Mouse (Mus musculus) thymus, adult 2 months (tissue): ENCODE measurements around the gene Sipa1. TPM values are rescaled to one million over a fixed set of nuclear protein-coding genes. Genes with fewer than 3 reads are reported as not detected.
A peak's percentile ranks its signal among the peaks of the same experiment; 100 is the strongest.

Source experiments
- DNase-seq: peaks from one replicate; pipeline ENCODE4 v3.0.0; 2021
- H3K27ac ChIP-seq: fragments of 200-500 bp; 2 replicates; pipeline ENCODE4 v1.5.1; 2012; ENCODE audit warnings: low read length, control low read depth; ENCODE audit not compliant: control insufficient read depth, insufficient read depth
- H3K27me3 ChIP-seq: fragments of 200-500 bp; 2 replicates; pipeline ENCODE4 v1.6.1; 2012; ENCODE audit warnings: mild to moderate bottlenecking, low read length, moderate library complexity, mixed read lengths; ENCODE audit not compliant: control insufficient read depth, insufficient read depth
- H3K36me3 ChIP-seq: fragments of 200-500 bp; 2 replicates; pipeline ENCODE4 v1.6.1; 2012; ENCODE audit warnings: mild to moderate bottlenecking, low read length, moderate library complexity; ENCODE audit not compliant: control insufficient read depth, insufficient read depth
- H3K4me1 ChIP-seq: fragments of 200-500 bp; replicated peaks from 2 replicates; pipeline ENCODE4 v1.6.1; 2012; ENCODE audit warnings: low read length; ENCODE audit not compliant: control insufficient read depth, insufficient read depth
- H3K4me3 ChIP-seq: fragments of 200-500 bp; 2 replicates; pipeline ENCODE4 v1.5.1; 2012; ENCODE audit warnings: mild to moderate bottlenecking, low read length, control low read depth, moderate library complexity; ENCODE audit not compliant: control insufficient read depth, insufficient read depth
- CTCF ChIP-seq: fragments of 200-500 bp; IDR thresholded peaks from 2 replicates; pipeline ENCODE4 v1.5.1; 2012; ENCODE audit warnings: mild to moderate bottlenecking, control low read depth, low read length, moderate library complexity, borderline replicate concordance; ENCODE audit not compliant: control insufficient read depth, poor library complexity, insufficient read depth; ENCODE audit errors: extremely low read depth
- POLR2A ChIP-seq: fragments of 200-500 bp; IDR thresholded peaks from 2 replicates; pipeline ENCODE4 v1.6.1; 2012; ENCODE audit warnings: mild to moderate bottlenecking, low read length, control low read depth, moderate library complexity; ENCODE audit not compliant: control insufficient read depth, poor library complexity, insufficient read depth; ENCODE audit errors: extremely low read depth
- WGBS: fragments of 180-500 bp; shearing (Covaris S2); methylation state at CpG from one replicate; pipeline ENCODE4 v1.1.7; 2018; 5-methylcytosine and 5-hydroxymethylcytosine counted together
- polyA plus RNA-seq: library from polyadenylated mRNA; depleted of rRNA; stranded (reverse); fragments of >200 nt; gene quantifications from 2 replicates; pipeline ENCODE4 v1.2.3, GENCODE M21; 2012

Gene Sipa1
- polyA plus RNA-seq, 1 experiment: 267 TPM

GRCm38 (mm10) chr19:5666386-5666785, 2.9 kb upstream of the Sipa1 start:
- TF ChIP-seq POLR2A: no peak
- no peak for TF ChIP-seq CTCF
- no peak for DNase-seq
- no peak overlapping the region for H3K27ac ChIP-seq
- no peak overlapping the region for H3K4me3 ChIP-seq
- no peaks in the 10 kb centered on the region for H3K27me3 ChIP-seq
- WGBS: 95% methylated on average over 18 of the region's 18 CpGs
- H3K4me1 ChIP-seq: peaks cover 21% of the 10 kb centered on the region
- H3K36me3 ChIP-seq: peaks cover 16% of the 10 kb centered on the region

DNA sequence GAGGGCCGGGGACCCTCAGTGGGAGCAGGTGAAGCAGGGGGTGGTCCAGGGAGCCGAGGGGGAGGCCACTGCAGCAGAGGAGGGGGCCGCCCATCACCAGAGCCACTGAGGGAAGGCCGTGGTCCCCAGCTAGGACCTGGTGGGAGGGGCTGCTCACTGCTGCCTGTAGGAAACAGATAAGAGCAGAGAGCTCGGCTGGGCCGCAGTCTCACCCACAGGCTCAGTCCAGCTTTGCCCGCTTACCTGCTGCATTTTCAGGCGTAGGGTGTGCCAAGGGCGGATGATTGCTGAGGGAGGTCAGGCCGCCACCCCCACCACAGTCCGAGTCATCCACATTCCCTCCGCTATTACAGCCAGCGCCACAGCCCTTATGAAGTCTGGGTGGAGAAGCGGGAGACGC, 2.0 kb upstream of the Sipa1 start:
- TF ChIP-seq CTCF (no peak), POLR2A (no peak)
- H3K27me3 ChIP-seq: no peaks in the 10 kb centered on the region
- 93% methylated on average over 15 of the region's 15 CpGs for WGBS
- H3K36me3 ChIP-seq: peaks cover 12% of the 10 kb centered on the region
- DNase-seq: no peak
- H3K4me1 ChIP-seq: peaks cover 30% of the 10 kb centered on the region
- no peak overlapping the region for H3K4me3 ChIP-seq
- no peak overlapping the region for H3K27ac ChIP-seq

DNA sequence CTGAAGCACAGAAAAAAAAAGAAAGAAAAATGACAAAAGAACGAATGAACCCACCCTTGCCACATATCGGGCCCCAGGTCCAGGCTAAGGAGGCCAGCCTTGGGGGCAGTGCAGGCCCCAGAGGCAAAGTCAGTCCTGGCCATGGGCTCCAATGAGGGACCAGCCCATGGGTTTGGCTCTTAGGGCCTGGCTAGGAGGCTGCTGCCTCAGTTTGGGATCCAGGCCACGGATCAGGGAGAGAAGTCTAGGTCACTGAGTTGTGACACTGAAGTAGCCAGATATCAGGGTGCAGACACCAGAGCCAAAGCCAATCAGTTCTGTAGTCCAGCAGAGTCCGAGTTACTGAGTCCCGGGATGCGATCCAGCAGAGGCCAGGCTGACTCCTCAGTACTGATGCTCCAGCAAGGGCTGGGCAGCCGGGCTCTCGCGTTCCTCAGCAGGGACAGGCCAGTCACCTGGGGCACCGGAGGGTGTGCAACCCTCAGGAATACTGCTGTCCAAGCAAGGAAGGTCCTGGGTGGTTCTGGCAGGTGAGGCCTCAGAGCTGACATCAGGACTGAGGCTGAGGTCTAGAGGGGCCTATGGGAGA, 1.3 kb upstream of the Sipa1 start:
- DNase-seq: no peak
- peaks cover 33% of the 10 kb centered on the region for H3K4me1 ChIP-seq
- no peaks in the 10 kb centered on the region for H3K27me3 ChIP-seq
- H3K27ac ChIP-seq: no peak overlapping the region
- TF ChIP-seq POLR2A (no peak), CTCF (no peak)
- 97% methylated on average over 10 of the region's 10 CpGs for WGBS
- H3K4me3 ChIP-seq: no peak overlapping the region
- peaks cover 12% of the 10 kb centered on the region for H3K36me3 ChIP-seq

DNA sequence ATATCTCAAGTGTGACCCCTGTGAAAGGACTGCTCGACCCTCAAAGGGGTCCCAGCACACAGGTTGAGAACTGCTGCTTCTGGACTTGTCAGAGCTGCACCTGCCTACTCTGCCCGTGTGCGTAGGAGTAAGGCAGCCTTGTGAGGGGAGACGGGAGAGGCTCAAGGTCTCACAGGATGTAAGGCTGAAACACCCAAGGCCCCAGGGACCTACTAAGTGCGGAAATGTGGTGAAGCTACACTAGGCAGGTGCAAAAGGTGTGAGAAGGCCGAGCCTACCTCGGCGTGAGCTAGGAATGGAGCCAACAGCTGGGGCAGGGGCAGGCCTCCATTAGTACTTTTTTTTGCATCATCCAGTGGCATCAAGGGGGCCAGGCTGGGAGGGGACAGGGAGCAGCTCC, 1.2 kb downstream of the Sipa1 start:
- Histone ChIP-seq H3K36me3 (peaks cover 15% of the 10 kb centered on the region), H3K4me3 (peak overlapping the region; percentile 75), H3K27ac (peak overlapping the region; percentile 86), H3K27me3 (no peaks in the 10 kb centered on the region), H3K4me1 (peaks cover 33% of the 10 kb centered on the region)
- TF ChIP-seq CTCF (no peak), POLR2A (no peak)
- DNase-seq: peak; percentile 53
- 18% methylated on average over 8 of the region's 8 CpGs for WGBS

GRCm38 (mm10) chr19:5660942-5661751, 2.4 kb downstream of the Sipa1 start:
- Histone ChIP-seq H3K27me3 (no peaks in the 10 kb centered on the region), H3K4me1 (peaks cover 33% of the 10 kb centered on the region), H3K27ac (peak overlapping the region; percentile 86), H3K36me3 (peaks cover 17% of the 10 kb centered on the region), H3K4me3 (peak overlapping the region; percentile 43)
- TF ChIP-seq CTCF (no peak), POLR2A (0 out of 2 replicates have a peak, but pooled peaks have one; percentile 14)
- WGBS: 9% methylated on average over 16 of the region's 16 CpGs
- peak; percentile 71 for DNase-seq

GRCm38 (mm10) chr19:5654720-5655298, 8.7 kb downstream of the Sipa1 start:
- no peak for DNase-seq
- Histone ChIP-seq H3K27ac (no peak overlapping the region), H3K27me3 (no peaks in the 10 kb centered on the region), H3K4me1 (no peaks in the 10 kb centered on the region), H3K36me3 (peaks cover 53% of the 10 kb centered on the region), H3K4me3 (no peak overlapping the region)
- no peak for TF ChIP-seq POLR2A
- TF ChIP-seq CTCF: no peak
- 93% methylated on average over 43 of the region's 43 CpGs for WGBS
